Mouse (Mus musculus) hindbrain, embryonic 16.5 days (tissue): ENCODE measurements around the gene Arhgap10. TPM values are rescaled to one million over a fixed set of nuclear protein-coding genes. Genes with fewer than 3 reads are reported as not detected.
A peak's percentile ranks its signal among the peaks of the same experiment; 100 is the strongest.

Experiments
- ATAC-seq: fragments of 200-750 bp; cut with Nextera tagmentation; 2 replicates; pipeline ENCODE4 v1.8.0; 2017; ENCODE audit warnings: moderate TSS enrichment, moderate library complexity
- H3K27ac ChIP-seq: fragments of 300-500 bp; sonication (generic); 2 replicates; pipeline ENCODE4 v1.5.1; 2014; ENCODE audit warnings: low read depth, mild to moderate bottlenecking, control low read depth, low read length, moderate library complexity
- H3K27me3 ChIP-seq: fragments of 300-500 bp; sonication (generic); replicated peaks from 2 replicates; pipeline ENCODE4 v1.6.1; 2014; ENCODE audit warnings: low read length; ENCODE audit not compliant: control insufficient read depth, insufficient read depth
- H3K36me3 ChIP-seq: fragments of 300-500 bp; sonication (generic); 2 replicates; pipeline ENCODE4 v1.6.1; 2014; ENCODE audit warnings: mild to moderate bottlenecking, low read length, moderate library complexity, mixed read lengths; ENCODE audit not compliant: control insufficient read depth, insufficient read depth
- H3K4me1 ChIP-seq: fragments of 300-500 bp; sonication (generic); 2 replicates; pipeline ENCODE4 v1.6.1; 2014; ENCODE audit warnings: low read depth, low read length; ENCODE audit not compliant: control insufficient read depth, insufficient read depth
- H3K4me2 ChIP-seq: fragments of 300-500 bp; sonication (generic); 2 replicates; pipeline ENCODE4 v1.6.1; 2014; ENCODE audit warnings: mild to moderate bottlenecking, low read length, control low read depth, moderate library complexity
- H3K4me3 ChIP-seq: fragments of 300-500 bp; sonication (generic); 2 replicates; pipeline ENCODE4 v1.5.1; 2014; ENCODE audit warnings: mild to moderate bottlenecking, low read length, control low read depth, moderate library complexity
- H3K9ac ChIP-seq: fragments of 300-500 bp; sonication (generic); 2 replicates; pipeline ENCODE4 v1.6.1; 2014; ENCODE audit warnings: low read depth, mild to moderate bottlenecking, control low read depth, low read length, moderate library complexity
- H3K9me3 ChIP-seq: fragments of 300-500 bp; sonication (generic); 2 replicates; pipeline ENCODE4 v1.6.1; 2014; ENCODE audit warnings: mild to moderate bottlenecking, low read length, moderate library complexity; ENCODE audit not compliant: control insufficient read depth
- WGBS: fragments of 180-500 bp; shearing (Covaris S2); extraction: QIAGEN DNeasy Blood & Tissue Kit; methylation state at CpG from one replicate; pipeline ENCODE4 v1.1.7; 2014; 5-methylcytosine and 5-hydroxymethylcytosine counted together
- polyA plus RNA-seq: library from polyadenylated mRNA; unstranded; fragments of >200 nt; fragmentation: Nextera tagmentation; extraction: Ambion mirVana; gene quantifications from 2 replicates; pipeline ENCODE4 v1.2.1, GENCODE M21; 2015

Gene Arhgap10
- polyA plus RNA-seq, 1 experiment from 2014 or later, result 5.0 TPM

- Histone ChIP-seq H3K9ac (no peak overlapping the region), H3K9me3 (no peaks in the 10 kb centered on the region), H3K36me3 (no peaks in the 10 kb centered on the region), H3K4me3 (no peak overlapping the region), H3K4me1 (no peaks in the 10 kb centered on the region; the same call in 1 of the 2 replicates), H3K27me3 (no peaks in the 10 kb centered on the region), H3K27ac (no peak overlapping the region), H3K4me2 (no peak overlapping the region)
- 78% methylated on average over 9 of the region's 9 CpGs for WGBS
- ATAC-seq, result no peak
Observed at GRCm38 (mm10) chr8:77440913-77441312, 76.8 kb downstream of the Arhgap10 start.

- Histone ChIP-seq H3K27me3 (no peaks in the 10 kb centered on the region), H3K4me2 (no peak overlapping the region), H3K27ac (no peak overlapping the region), H3K9ac (no peak overlapping the region), H3K36me3 (no peaks in the 10 kb centered on the region), H3K4me1 (no peaks in the 10 kb centered on the region; the same call in 1 of the 2 replicates), H3K4me3 (no peak overlapping the region), H3K9me3 (no peaks in the 10 kb centered on the region)
- 78% methylated on average over 6 of the region's 6 CpGs for WGBS
- ATAC-seq, result no peak
Observed at GRCm38 (mm10) chr8:77440324-77440880, 77.4 kb downstream of the Arhgap10 start.

DNA sequence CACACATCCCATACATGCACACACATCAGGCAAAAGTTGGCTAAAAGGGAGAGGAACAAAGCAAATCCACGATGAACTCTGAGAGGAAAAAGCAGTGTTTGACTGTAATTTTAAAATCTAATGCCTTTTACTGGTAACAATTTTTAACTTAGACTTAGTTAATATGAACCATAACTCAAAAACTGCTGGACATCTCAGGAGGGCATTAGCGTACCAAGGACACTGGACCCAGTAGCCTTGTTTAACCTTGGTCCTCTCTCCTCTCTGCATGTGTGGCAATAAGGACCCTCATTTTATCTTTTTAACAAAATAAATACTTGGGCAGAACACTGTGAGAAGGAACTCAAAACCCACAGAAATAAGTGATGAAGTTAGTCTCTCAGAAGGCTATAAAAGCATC lies 78.1 kb downstream of the Arhgap10 start:
- H3K9me3 ChIP-seq, result no peaks in the 10 kb centered on the region
- H3K4me2 ChIP-seq, result no peak overlapping the region
- H3K4me3 ChIP-seq, result no peak overlapping the region
- no peaks in the 10 kb centered on the region; the same call in 1 of the 2 replicates for H3K4me1 ChIP-seq
- H3K27ac ChIP-seq, result no peak overlapping the region
- H3K9ac ChIP-seq, result no peak overlapping the region
- no peak for ATAC-seq
- 93% methylated on average over 2 of the region's 2 CpGs for WGBS
- no peaks in the 10 kb centered on the region for H3K27me3 ChIP-seq
- H3K36me3 ChIP-seq, result no peaks in the 10 kb centered on the region

GRCm38 (mm10) chr8:77437807-77438493 lies 79.8 kb downstream of the Arhgap10 start:
- peak; percentile 37; the same call in 1 of the 2 replicates for ATAC-seq
- Histone ChIP-seq H3K9me3 (no peaks in the 10 kb centered on the region), H3K9ac (no peak overlapping the region), H3K27ac (no peak overlapping the region), H3K4me2 (no peak overlapping the region), H3K4me1 (no peaks in the 10 kb centered on the region; the same call in 1 of the 2 replicates), H3K36me3 (no peaks in the 10 kb centered on the region), H3K27me3 (no peaks in the 10 kb centered on the region), H3K4me3 (no peak overlapping the region)
- 48% methylated on average over 9 of the region's 9 CpGs for WGBS

DNA sequence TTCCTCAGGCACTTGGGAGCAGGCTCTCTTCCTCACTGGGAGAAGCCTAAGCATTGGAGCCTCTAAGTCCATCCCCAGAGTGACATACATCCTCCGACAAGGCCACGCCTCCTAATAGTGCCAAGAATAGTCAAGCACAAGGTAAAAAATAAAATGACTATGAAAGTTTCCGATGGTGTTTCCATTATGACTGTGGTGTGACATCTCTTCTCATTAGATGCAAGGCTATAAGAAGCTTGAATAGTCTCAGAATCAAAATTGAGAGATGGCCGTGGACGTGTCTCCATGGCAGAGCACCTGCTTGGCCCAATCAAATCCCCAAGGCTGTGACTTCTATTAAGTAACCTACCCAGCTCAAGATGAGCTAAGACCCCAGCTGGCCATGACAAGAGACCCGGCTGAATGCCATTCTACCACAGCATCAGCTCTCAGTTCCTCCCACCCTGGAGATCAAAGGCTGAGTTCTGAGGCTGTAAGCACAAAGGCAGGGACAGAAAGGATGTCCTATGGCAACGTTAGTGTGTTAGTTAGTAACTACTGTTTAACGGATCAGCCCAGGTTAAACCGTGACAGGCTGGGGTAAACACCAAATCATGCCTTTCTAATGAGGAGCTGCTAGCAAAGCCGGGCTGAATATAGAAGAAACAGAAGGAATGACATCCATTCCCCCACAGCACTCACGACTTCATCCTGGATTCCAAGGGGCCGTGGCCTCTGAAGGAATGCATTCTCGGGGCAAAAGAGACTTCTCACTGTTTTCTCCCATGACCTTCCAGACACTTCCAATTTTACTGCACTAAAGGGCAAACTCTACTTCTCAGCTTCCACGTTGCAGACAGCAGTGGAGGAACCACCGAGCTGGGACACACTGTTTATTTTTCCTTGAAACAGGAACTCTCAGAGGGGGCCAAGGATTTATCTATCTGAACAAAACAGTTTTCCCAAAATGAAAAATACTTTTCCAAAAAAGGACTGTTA lies 81.5 kb downstream of the Arhgap10 start:
- H3K4me3 ChIP-seq, result no peak overlapping the region
- H3K9me3 ChIP-seq, result no peaks in the 10 kb centered on the region
- WGBS, result 41% methylated on average over 15 of the region's 15 CpGs
- no peaks in the 10 kb centered on the region for H3K36me3 ChIP-seq
- peaks cover 2% of the 10 kb centered on the region; the same call in 1 of the 2 replicates for H3K4me1 ChIP-seq
- no peaks in the 10 kb centered on the region for H3K27me3 ChIP-seq
- H3K4me2 ChIP-seq, result no peak overlapping the region
- ATAC-seq, result no peak
- H3K9ac ChIP-seq, result no peak overlapping the region
- no peak overlapping the region for H3K27ac ChIP-seq

GRCm38 (mm10) chr8:77433221-77433620 lies 84.5 kb downstream of the Arhgap10 start:
- ATAC-seq, result peak; percentile 3; the same call in 1 of the 2 replicates
- 31% methylated on average over 4 of the region's 4 CpGs for whole genome bisulfite sequencing
- no peaks in the 10 kb centered on the region for H3K9me3 ChIP-seq
- H3K27me3 ChIP-seq, result no peaks in the 10 kb centered on the region
- H3K9ac ChIP-seq, result no peak overlapping the region
- H3K4me2 ChIP-seq, result no peak overlapping the region
- no peak overlapping the region for H3K27ac ChIP-seq
- H3K4me1 ChIP-seq, result peaks cover 2% of the 10 kb centered on the region; the same call in 1 of the 2 replicates
- H3K4me3 ChIP-seq, result no peak overlapping the region
- H3K36me3 ChIP-seq, result no peaks in the 10 kb centered on the region

GRCm38 (mm10) chr8:77432726-77433125 lies 85.0 kb downstream of the Arhgap10 start:
- H3K4me3 ChIP-seq, result no peak overlapping the region
- H3K4me2 ChIP-seq, result peak overlapping the region; percentile 2; the same call in 1 of the 2 replicates
- no peaks in the 10 kb centered on the region for H3K27me3 ChIP-seq
- WGBS, result 40% methylated on average over 10 of the region's 10 CpGs
- peak; percentile 29; the same call in 1 of the 2 replicates for ATAC-seq
- H3K36me3 ChIP-seq, result no peaks in the 10 kb centered on the region
- H3K9ac ChIP-seq, result no peak overlapping the region
- 0 out of 2 replicates have a peak, but pooled peaks cover 2% of the 10 kb centered on the region for H3K4me1 ChIP-seq
- H3K9me3 ChIP-seq, result no peaks in the 10 kb centered on the region
- no peak overlapping the region for H3K27ac ChIP-seq

DNA sequence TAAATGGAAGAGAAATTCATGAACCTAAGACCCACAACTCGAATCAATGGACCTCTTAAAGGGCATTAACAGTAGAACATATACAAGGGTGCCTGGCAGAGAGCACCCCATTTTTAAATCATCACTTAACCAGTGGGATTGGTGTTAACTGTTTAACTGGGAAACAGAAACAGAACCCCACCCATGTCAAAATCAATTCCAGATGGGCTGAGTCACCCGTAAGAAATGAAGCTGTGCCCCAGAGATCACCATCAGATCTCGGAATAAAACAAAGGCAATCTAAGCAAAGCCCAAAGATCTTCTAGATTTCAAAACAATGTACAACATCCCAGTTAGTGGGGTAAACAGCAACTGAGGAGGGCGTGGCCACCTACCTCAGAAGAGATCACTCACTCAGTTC lies 89.3 kb downstream of the Arhgap10 start:
- H3K9me3 ChIP-seq, result no peaks in the 10 kb centered on the region
- no peaks in the 10 kb centered on the region for H3K36me3 ChIP-seq
- no peak overlapping the region for H3K9ac ChIP-seq
- no peak overlapping the region for H3K4me3 ChIP-seq
- H3K4me2 ChIP-seq, result no peak overlapping the region
- H3K27ac ChIP-seq, result no peak overlapping the region
- no peak for ATAC-seq
- 76% methylated on average over 4 of the region's 4 CpGs for WGBS
- H3K4me1 ChIP-seq, result 0 out of 2 replicates have a peak, but pooled peaks cover 2% of the 10 kb centered on the region
- no peaks in the 10 kb centered on the region for H3K27me3 ChIP-seq
